Mouse (Mus musculus) kidney, embryonic 15.5 days (tissue): Measurements from ENCODE around the gene Serp1. TPM values are rescaled to one million over a fixed set of nuclear protein-coding genes. Genes with fewer than 3 reads are reported as not detected.
"Not testable (repeated sequence)": the region's sequence is repeated elsewhere in the genome, so short reads cannot be mapped to it uniquely, and the experiment has no call there.

ENCODE experiments used
- ATAC-seq: fragments of 200-750 bp; cut with Nextera tagmentation; replicated peaks from 2 replicates; pipeline ENCODE4 v1.8.0; 2017; ENCODE audit warnings: moderate TSS enrichment; ENCODE audit not compliant: low FRiP score
- H3K27ac ChIP-seq: fragments of 300-500 bp; sonication (generic); 2 replicates; pipeline ENCODE4 v1.5.1; 2015; ENCODE audit warnings: mild to moderate bottlenecking, inconsistent platforms
- H3K27me3 ChIP-seq: fragments of 300-500 bp; sonication (generic); 2 replicates; pipeline ENCODE4 v1.6.1; 2015; ENCODE audit warnings: inconsistent platforms
- H3K36me3 ChIP-seq: fragments of 300-500 bp; sonication (generic); 2 replicates; pipeline ENCODE4 v1.6.1; 2015; ENCODE audit warnings: inconsistent platforms
- H3K4me1 ChIP-seq: fragments of 300-500 bp; sonication (generic); 2 replicates; pipeline ENCODE4 v1.6.1; 2015; ENCODE audit warnings: inconsistent platforms
- H3K4me2 ChIP-seq: fragments of 300-500 bp; sonication (generic); 2 replicates; pipeline ENCODE4 v1.6.1; 2015; ENCODE audit warnings: moderate library complexity, mild to moderate bottlenecking, inconsistent platforms
- H3K4me3 ChIP-seq: fragments of 300-500 bp; sonication (generic); replicated peaks from 2 replicates; pipeline ENCODE4 v1.5.1; 2015; ENCODE audit warnings: mild to moderate bottlenecking, inconsistent platforms
- H3K9ac ChIP-seq: fragments of 300-500 bp; sonication (generic); 2 replicates; pipeline ENCODE4 v1.6.1; 2015; ENCODE audit warnings: mild to moderate bottlenecking, inconsistent platforms
- H3K9me3 ChIP-seq: fragments of 300-500 bp; sonication (generic); replicated peaks from 2 replicates; pipeline ENCODE4 v1.6.1; 2016; ENCODE audit warnings: inconsistent platforms
- whole genome bisulfite sequencing: fragments of 180-500 bp; shearing (Covaris S2); methylation state at CpG from one replicate; pipeline ENCODE4 v1.1.7; 2015; ENCODE audit warnings: mixed read lengths; 5-methylcytosine and 5-hydroxymethylcytosine counted together
- polyA plus RNA-seq: library from polyadenylated mRNA; unstranded; fragments of >200 nt; fragmentation: Nextera tagmentation; extraction: Ambion mirVana; gene quantifications from 2 replicates; pipeline ENCODE4 v1.2.1, GENCODE M21; 2015

The Serp1 gene
- polyA plus RNA-seq, 1 experiment from 2014 or later, result 139 TPM

DNA sequence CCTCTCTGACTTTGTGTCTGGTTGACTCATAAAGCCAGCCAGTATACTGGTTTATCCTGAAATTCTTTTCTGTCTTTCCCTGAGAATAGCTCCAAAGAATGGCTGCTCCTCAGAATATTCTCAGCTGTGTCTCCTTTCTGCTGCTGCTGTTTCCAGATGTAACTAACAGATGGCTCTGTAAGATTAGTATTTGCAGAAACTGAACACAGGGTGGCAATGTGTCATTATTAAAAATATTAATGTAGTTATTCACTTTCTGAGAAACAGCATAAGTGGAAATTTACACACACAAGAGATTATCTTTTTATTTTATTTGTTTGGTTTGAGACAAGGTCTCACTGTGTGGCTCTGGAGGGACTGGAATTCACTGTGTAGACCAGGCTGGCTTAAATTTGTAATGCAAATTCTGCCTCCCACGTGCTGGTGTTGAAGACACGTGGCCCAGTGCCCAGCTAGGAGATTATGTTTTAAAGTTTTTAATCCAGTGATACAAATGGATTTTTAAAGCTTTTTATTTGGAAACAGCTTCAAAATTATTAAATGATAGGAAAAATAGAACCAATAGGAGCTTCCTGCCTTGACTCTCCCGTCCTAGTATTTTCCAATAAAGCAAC, 21.9 kb downstream of the Serp1 start:
- no peaks in the 10 kb centered on the region for H3K4me1 ChIP-seq
- 59% methylated on average over 3 of the region's 3 CpGs for WGBS
- no peak overlapping the region for H3K9ac ChIP-seq
- no peak overlapping the region for H3K4me2 ChIP-seq
- no peak for ATAC-seq
- H3K4me3 ChIP-seq, result no peak overlapping the region
- H3K36me3 ChIP-seq, result no peaks in the 10 kb centered on the region
- H3K27me3 ChIP-seq, result no peaks in the 10 kb centered on the region
- H3K27ac ChIP-seq, result no peak overlapping the region
- no peaks in the 10 kb centered on the region for H3K9me3 ChIP-seq

DNA sequence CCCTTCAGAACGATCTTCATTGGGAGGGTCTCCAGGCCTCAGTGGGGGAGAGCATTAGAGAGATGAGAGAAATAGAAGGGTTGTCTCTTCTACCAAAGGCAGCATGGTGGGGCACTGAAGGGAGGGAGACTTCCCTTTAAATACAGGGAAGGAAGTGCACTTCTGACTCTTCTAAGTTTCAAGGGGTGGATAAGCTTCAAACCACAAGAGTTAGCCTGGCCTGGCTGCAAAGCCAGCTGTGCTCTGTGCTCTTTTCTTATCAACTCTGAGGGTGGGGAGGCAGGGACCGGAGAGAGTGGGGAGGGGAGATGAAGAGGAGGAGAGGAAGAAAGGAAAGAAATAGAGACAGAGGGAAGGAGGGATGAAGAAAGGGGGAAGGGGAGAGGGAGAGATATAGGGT, 23.7 kb downstream of the Serp1 start:
- no peak for ATAC-seq
- Histone ChIP-seq H3K9ac (no peak overlapping the region), H3K27ac (no peak overlapping the region), H3K9me3 (no peaks in the 10 kb centered on the region), H3K36me3 (no peaks in the 10 kb centered on the region), H3K4me3 (no peak overlapping the region), H3K4me1 (no peaks in the 10 kb centered on the region), H3K27me3 (no peaks in the 10 kb centered on the region), H3K4me2 (no peak overlapping the region)
- 83% methylated on average over 2 of the region's 2 CpGs for WGBS

DNA sequence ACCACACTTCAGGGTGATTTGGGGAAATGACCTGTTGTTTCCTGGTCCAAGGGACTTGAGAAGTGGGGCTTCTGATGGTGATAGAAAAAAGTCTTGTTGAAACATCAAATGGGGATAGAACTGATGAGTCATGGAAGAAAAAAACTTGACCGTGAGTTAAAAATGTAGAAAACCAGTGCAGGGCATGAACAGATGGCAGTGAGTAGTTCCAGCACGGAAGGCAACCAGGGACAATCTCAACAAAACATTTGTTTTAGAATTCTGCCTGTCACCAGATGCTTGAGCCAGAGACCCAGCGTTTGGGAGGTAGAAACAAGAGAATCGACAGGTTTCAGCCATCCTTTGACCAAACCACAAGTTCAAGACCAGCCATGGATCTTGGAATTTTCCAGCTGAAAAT, 32.1 kb downstream of the Serp1 start:
- ATAC-seq, result no peak

DNA sequence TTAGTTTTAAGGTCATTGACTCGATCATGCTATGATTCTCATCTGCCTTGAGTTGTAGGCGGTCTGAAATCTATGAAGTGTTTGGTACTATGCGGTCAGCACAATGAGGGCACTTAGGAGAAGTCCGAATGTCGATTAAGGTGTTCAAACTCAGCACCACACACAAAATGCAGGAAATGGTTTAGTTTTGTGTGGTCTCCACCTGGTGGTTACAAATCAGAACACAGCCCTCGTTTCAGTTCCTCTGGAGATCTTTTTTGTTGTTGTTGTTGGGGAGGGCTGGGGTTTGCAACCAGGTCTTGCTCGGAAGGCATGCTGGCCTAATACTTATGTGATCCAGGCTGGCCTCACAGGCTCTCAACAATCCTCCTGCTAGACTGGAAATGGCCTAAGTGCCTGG, 34.9 kb downstream of the Serp1 start:
- no peak overlapping the region for H3K4me2 ChIP-seq
- H3K9ac ChIP-seq, result no peak overlapping the region
- no peak overlapping the region for H3K4me3 ChIP-seq
- ATAC-seq, result no peak
- H3K27me3 ChIP-seq, result no peaks in the 10 kb centered on the region
- 70% methylated on average over 7 of the region's 7 CpGs for WGBS
- H3K27ac ChIP-seq, result no peak overlapping the region
- H3K9me3 ChIP-seq, result no peaks in the 10 kb centered on the region
- no peaks in the 10 kb centered on the region for H3K4me1 ChIP-seq
- no peaks in the 10 kb centered on the region for H3K36me3 ChIP-seq

More for the DNA sequence above, 32.1 kb downstream of the Serp1 start:
- H3K27ac ChIP-seq, result no peak overlapping the region
- no peaks in the 10 kb centered on the region for H3K4me1 ChIP-seq
- H3K36me3 ChIP-seq, result no peaks in the 10 kb centered on the region
- no peak overlapping the region for H3K4me2 ChIP-seq
- 82% methylated on average over 4 of the region's 4 CpGs for WGBS
- no peaks in the 10 kb centered on the region for H3K27me3 ChIP-seq
- H3K9ac ChIP-seq, result no peak overlapping the region
- H3K4me3 ChIP-seq, result no peak overlapping the region
- no peaks in the 10 kb centered on the region for H3K9me3 ChIP-seq

DNA sequence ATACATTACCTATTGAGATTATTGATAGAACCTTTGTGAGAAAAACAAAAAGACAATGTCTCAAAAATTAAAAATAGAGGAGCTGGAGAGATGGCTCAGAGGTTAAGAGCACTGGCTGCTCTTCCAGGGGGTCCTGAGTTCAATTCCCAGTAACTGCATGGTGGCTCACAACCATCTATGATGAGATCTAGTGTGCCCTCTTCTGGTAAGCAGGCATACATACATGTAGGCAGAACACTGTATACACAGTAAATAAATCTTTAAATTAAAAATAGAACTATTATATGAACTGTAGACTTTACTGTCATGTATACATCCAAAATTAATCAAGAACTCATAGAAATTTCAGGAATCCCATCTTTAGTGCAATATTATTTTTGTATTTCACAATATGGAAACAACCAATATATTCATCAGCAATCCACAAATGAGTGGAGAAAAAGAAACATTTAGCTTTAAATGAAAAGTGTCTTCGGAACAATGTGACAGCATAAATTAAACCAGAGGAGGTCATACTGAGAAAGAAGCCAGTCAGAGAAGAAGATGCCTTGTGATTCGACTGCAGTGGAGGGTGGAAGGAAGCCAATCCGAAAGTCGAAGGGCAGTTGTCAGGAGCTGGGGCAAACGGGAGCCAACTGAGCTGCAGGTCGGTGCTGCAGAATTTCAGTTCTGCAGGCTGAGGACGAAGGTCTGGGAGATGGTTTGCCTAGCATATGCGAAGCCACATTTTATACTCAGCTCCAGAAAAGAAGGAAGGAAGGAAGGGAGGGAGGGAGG, 37.5 kb downstream of the Serp1 start:
- Histone ChIP-seq H3K4me1 (no peaks in the 10 kb centered on the region), H3K36me3 (no peaks in the 10 kb centered on the region), H3K4me3 (no peak overlapping the region), H3K9me3 (no peaks in the 10 kb centered on the region), H3K27ac (no peak overlapping the region), H3K9ac (no peak overlapping the region), H3K27me3 (no peaks in the 10 kb centered on the region), H3K4me2 (no peak overlapping the region)
- no peak for ATAC-seq
- 71% methylated on average over 7 of the region's 8 CpGs for WGBS

DNA sequence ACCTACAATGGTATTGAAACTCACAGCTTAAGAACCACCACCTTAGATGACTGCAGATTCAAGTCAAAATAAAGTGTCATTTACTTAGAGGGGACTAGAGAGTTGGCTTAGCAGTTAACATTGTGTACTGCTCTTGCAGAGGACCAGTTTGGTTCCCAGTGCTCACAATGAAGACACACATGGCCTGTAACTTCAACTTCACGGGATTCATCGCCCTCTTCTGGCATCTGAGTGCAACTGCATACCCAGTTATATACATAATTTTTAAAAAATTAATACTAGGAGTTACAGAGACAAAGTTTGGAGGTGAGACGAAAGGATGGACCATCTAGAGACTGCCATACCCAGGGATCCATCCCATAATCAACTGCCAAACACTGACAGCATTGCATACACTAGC, 38.6 kb downstream of the Serp1 start:
- Histone ChIP-seq H3K27ac (no peak overlapping the region), H3K9me3 (no peaks in the 10 kb centered on the region), H3K36me3 (no peaks in the 10 kb centered on the region), H3K9ac (no peak overlapping the region), H3K4me3 (no peak overlapping the region), H3K4me2 (no peak overlapping the region), H3K27me3 (no peaks in the 10 kb centered on the region), H3K4me1 (no peaks in the 10 kb centered on the region)
- WGBS, result 77% methylated on average over 3 of the region's 3 CpGs
- no peak for ATAC-seq

DNA sequence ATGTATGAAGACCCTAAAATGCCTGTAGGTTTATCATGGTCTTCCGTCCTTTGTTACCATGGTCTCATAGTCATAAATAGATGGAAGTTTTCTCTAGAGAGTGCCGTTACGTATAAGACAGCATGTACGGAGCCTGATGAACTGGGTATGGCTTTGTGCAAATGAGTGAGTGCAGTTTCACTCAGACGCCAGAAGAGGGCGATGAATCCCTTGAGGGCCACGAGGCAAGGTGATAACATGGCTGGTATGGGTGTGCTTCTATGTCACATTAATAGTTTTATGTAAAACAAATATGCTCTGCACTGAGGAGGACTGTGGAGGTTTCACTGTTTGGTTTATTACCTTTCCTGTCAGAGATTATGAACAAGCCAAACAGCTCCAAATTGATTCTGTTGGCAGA, 39.8 kb downstream of the Serp1 start:
- ATAC-seq, result no peak
- Histone ChIP-seq H3K27ac (no peak overlapping the region), H3K9me3 (no peaks in the 10 kb centered on the region), H3K27me3 (no peaks in the 10 kb centered on the region), H3K36me3 (no peaks in the 10 kb centered on the region), H3K4me1 (no peaks in the 10 kb centered on the region), H3K4me2 (no peak overlapping the region), H3K9ac (no peak overlapping the region), H3K4me3 (no peak overlapping the region)
- WGBS, result 72% methylated on average over 7 of the region's 7 CpGs

DNA sequence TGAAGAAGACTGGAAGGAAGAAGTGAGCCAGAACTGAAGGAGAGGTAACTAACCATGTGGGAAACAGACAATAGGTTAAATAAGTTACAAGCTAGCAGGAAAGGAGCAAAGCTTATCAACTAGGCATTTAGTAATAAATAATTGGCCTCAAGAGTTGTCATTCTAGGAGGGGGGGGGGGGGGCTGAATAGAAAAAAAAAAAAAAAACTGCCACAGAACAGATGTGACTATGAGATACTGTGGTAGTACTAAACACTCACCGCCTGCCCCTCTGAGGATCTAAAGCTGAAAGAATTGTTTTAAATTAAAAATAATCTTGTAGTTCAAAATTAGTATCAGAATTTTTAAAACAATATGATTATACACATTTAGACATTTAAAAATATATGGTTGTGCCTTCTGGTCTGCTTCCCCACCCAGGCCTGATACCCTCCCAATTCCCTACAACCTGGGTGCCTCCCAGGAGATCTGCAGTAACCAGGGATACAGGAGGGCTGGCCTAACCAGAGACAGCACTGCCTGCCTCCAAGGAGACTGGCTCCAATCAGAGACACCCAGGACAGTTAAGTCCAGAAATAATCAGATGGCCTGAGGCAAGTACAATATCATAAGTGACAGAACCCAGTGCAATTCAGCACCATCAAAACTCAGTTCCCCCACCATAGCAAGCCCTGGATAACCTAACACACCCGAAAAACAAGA, 46.8 kb downstream of the Serp1 start:
- Histone ChIP-seq H3K4me3 (no peak overlapping the region), H3K9ac (no peak overlapping the region), H3K27ac (no peak overlapping the region), H3K9me3 (no peaks in the 10 kb centered on the region), H3K4me1 (no peaks in the 10 kb centered on the region), H3K4me2 (no peak overlapping the region), H3K36me3 (no peaks in the 10 kb centered on the region), H3K27me3 (no peaks in the 10 kb centered on the region)
- 92% methylated on average over 2 of the region's 2 CpGs for WGBS
- no peak for ATAC-seq

DNA sequence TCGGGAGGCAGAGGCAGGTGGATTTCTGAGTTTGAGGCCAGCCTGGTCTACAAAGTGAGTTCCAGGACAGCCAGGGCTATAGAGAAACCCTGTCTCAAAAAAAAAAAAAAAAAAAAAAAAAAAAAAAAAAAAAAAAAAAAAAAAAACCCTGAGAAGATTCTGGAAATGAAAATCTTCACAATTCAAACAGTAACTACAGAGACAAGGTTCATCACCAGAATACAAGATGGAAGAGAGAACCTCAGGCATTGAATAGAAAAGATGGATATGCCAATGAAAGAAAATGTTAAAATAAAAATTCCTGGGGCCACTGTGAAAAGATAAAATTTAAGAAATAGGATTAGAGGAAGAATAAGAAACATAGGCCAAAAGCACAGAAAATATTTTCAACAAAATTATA, 50.4 kb downstream of the Serp1 start:
- H3K9me3 ChIP-seq, ATAC-seq, H3K4me1 ChIP-seq, H3K27ac ChIP-seq, H3K27me3 ChIP-seq, H3K9ac ChIP-seq, H3K4me3 ChIP-seq, H3K4me2 ChIP-seq, H3K36me3 ChIP-seq: not testable (repeated sequence)
- 100% methylated on average over 1 of the region's 1 CpGs for WGBS

Other genes starting within 250 kb of the Serp1 start
- gene Tsc22d2, start 111.2 kb downstream of the Serp1 start, polyA plus RNA-seq, result 10.0 and 10.3 TPM in 2 replicates
- gene Eif2a, start 71 bp downstream of the Serp1 start, polyA plus RNA-seq, result 56.3 and 58.0 TPM in 2 replicates
- 23.9 and 26.4 TPM in 2 replicates for gene Selenot, start 50.7 kb upstream of the Serp1 start, polyA plus RNA-seq
- gene Erich6, start 111.3 kb upstream of the Serp1 start, polyA plus RNA-seq, result not detected in 2 replicates
- 3.9 and 4.8 TPM in 2 replicates for gene Siah2, start 166.5 kb upstream of the Serp1 start, polyA plus RNA-seq